Mouse (Mus musculus) adrenal gland, adult 10 weeks (tissue): ENCODE data around the gene Pnpt1. TPM values are rescaled to one million over a fixed set of nuclear protein-coding genes. Genes with fewer than 3 reads are reported as not detected.

ENCODE experiments used
- polyA plus RNA-seq: library from polyadenylated mRNA; stranded (reverse); fragments of 350-450 nt; fragmentation: Illumina TruSeq; extraction: RNeasy Lipid Tissue Mini Kit (QIAGEN cat#74804); gene quantifications from one replicate; pipeline ENCODE4 v1.2.3, GENCODE M21; 2014; ENCODE audit warnings: low read depth, low replicate concordance

The Pnpt1 gene
- 185 TPM for polyA plus RNA-seq

GRCm38 (mm10) chr11:29130385-29131355, at the start of gene Pnpt1:
Pnpt1 (plus strand) TSS chr11:29130744.

GRCm38 (mm10) chr11:29172563-29173124, 42.1 kb downstream of the Pnpt1 start, which contains the start of gene Ppp4r3b:
Ppp4r3b (plus strand) TSS chr11:29172890.

Other genes starting within 250 kb of the Pnpt1 start
- 255 TPM for gene Ppp4r3b, start 42.1 kb downstream of the Pnpt1 start, polyA plus RNA-seq
- 190 TPM for gene Cfap36, start 116.7 kb downstream of the Pnpt1 start, polyA plus RNA-seq
- 51.8 TPM for gene Ccdc88a, start 242.9 kb downstream of the Pnpt1 start, polyA plus RNA-seq